23 mouse cellular contexts compared by ENCODE assay signal in genomic region chr1:188910656-188911055, GRCm38 (mm10).
DNase-seq lines count a peak whose midpoint lies in the region; ATAC-seq and TF ChIP-seq lines count a peak whose summit lies in the region.
"Had no signal": no experiment of that assay in that cellular context is flagged by ENCODE, and none has a peak within 500 bp of the region (broad histone marks: within the 10 kb centered on the region; RNA-seq: fewer than 3 reads in every experiment).

No protein-coding gene starts in this region.

- H3K27me3 ChIP-seq in embryonic facial prominence, embryonic 12.5 days = no peaks in the 10 kb centered on the region
- H3K27me3 ChIP-seq in embryonic facial prominence, embryonic 10.5 days (replicated peaks; ENCODE audit: low read depth, poor library complexity, severe bottlenecking) = no peaks in the 10 kb centered on the region
- no peaks in the 10 kb centered on the region for H3K27me3 ChIP-seq in liver, embryonic 15.5 days
- H3K27me3 ChIP-seq in thymus, adult 2 months (ENCODE audit: control insufficient read depth, insufficient read depth, low read length) = no peaks in the 10 kb centered on the region
- H3K27me3 ChIP-seq: CH12.LX, Patski had no signal

- no peaks in the 10 kb centered on the region for H3K36me3 ChIP-seq in embryonic facial prominence, embryonic 12.5 days
- no peaks in the 10 kb centered on the region for H3K36me3 ChIP-seq in embryonic facial prominence, embryonic 10.5 days (replicated peaks)
- no peaks in the 10 kb centered on the region for H3K36me3 ChIP-seq in liver, embryonic 15.5 days (replicated peaks)
- H3K36me3 ChIP-seq in thymus, adult 2 months (ENCODE audit: control insufficient read depth, insufficient read depth, low read length) = no peaks in the 10 kb centered on the region
- H3K36me3 ChIP-seq: G1E had no signal

- H3K4me3 ChIP-seq in embryonic facial prominence, embryonic 12.5 days = no peak overlapping the region
- H3K4me3 ChIP-seq in embryonic facial prominence, embryonic 10.5 days = no peak overlapping the region
- H3K4me3 ChIP-seq in liver, embryonic 15.5 days (replicated peaks) = no peak overlapping the region
- no peak overlapping the region for H3K4me3 ChIP-seq in thymus, adult 2 months (ENCODE audit: control insufficient read depth, insufficient read depth, low read length)

- TF ChIP-seq POLR2A in thymus, adult 2 months (IDR thresholded peaks at IDR 0.05; ENCODE audit: control insufficient read depth, extremely low read depth, insufficient read depth, low read length, poor library complexity) = no peak

- WGBS in embryonic facial prominence, embryonic 12.5 days = 88% methylated on average over 11 of the region's 11 CpGs
- WGBS in embryonic facial prominence, embryonic 10.5 days = 93% methylated on average over 11 of the region's 11 CpGs
- WGBS in liver, embryonic 15.5 days (ENCODE audit: insufficient replicate concordance) = 75% methylated on average over 11 of the region's 11 CpGs
- WGBS in thymus, adult 2 months = 90% methylated on average over 11 of the region's 11 CpGs

- H3K4me1 ChIP-seq in embryonic facial prominence, embryonic 12.5 days = no peaks in the 10 kb centered on the region
- H3K4me1 ChIP-seq in embryonic facial prominence, embryonic 10.5 days = peaks cover 4% of the 10 kb centered on the region
- no peaks in the 10 kb centered on the region for H3K4me1 ChIP-seq in liver, embryonic 15.5 days (replicated peaks)
- no peaks in the 10 kb centered on the region for H3K4me1 ChIP-seq in thymus, adult 2 months (replicated peaks; ENCODE audit: control insufficient read depth, insufficient read depth, low read length)

- H3K27ac ChIP-seq in embryonic facial prominence, embryonic 12.5 days = no peak overlapping the region
- H3K27ac ChIP-seq in embryonic facial prominence, embryonic 10.5 days (replicated peaks) = no peak overlapping the region
- no peak overlapping the region for H3K27ac ChIP-seq in liver, embryonic 15.5 days (replicated peaks)
- H3K27ac ChIP-seq in thymus, adult 2 months (ENCODE audit: control insufficient read depth, insufficient read depth, low read length) = no peak overlapping the region

- DNase-seq in embryonic facial prominence, embryonic 10.5 days (ENCODE audit: low spot score) = no peak
- DNase-seq in heart, adult 11 months = peak; percentile 61
- no peak for DNase-seq in heart, adult 8-10 months (ENCODE audit: low spot score)
- DNase-seq in liver (no peak), R1 (ENCODE audit: low read depth, low spot score) (peak; percentile 3)
- no peak for DNase-seq in thymus, adult 2 months
- DNase-seq: adrenal gland, adult 2 months; adrenal gland, adult 8-10 months; adrenal gland, postnatal 10 days; adrenal gland, postnatal 14 days; adrenal gland, postnatal 25 days; adrenal gland, postnatal 36 days; B cell, adult 2 months; cerebellum, adult 11 months; cerebellum, adult 11-12 months; cerebellum, adult 18-20 months had no signal

- no peak overlapping the region for H3K4me2 ChIP-seq in embryonic facial prominence, embryonic 12.5 days (replicated peaks)
- no peak overlapping the region for H3K4me2 ChIP-seq in liver, embryonic 15.5 days

- no peak overlapping the region for H3K9ac ChIP-seq in embryonic facial prominence, embryonic 12.5 days
- no peak overlapping the region for H3K9ac ChIP-seq in liver, embryonic 15.5 days

- H3K9me3 ChIP-seq in embryonic facial prominence, embryonic 12.5 days = no peaks in the 10 kb centered on the region
- no peaks in the 10 kb centered on the region for H3K9me3 ChIP-seq in embryonic facial prominence, embryonic 10.5 days
- no peaks in the 10 kb centered on the region for H3K9me3 ChIP-seq in liver, embryonic 15.5 days (replicated peaks)

- 0 out of 2 replicates have a peak, but pooled peaks have one; percentile 52 for ATAC-seq in embryonic facial prominence, embryonic 12.5 days (ENCODE audit: insufficient number of reproducible peaks, insufficient read depth, low FRiP score, low TSS enrichment)
- ATAC-seq in liver, embryonic 15.5 days (ENCODE audit: insufficient read depth) = 0 out of 2 replicates have a peak, but pooled peaks have one; percentile 9
- ATAC-seq: activated CD4-positive, CD25-positive, alpha-beta regulatory T cell, adult 4 months; CD4-positive, CD25-positive, alpha-beta regulatory T cell, adult 4 months; Patski had no signal

- no peak for TF ChIP-seq CTCF in thymus, adult 2 months (IDR thresholded peaks at IDR 0.05; ENCODE audit: borderline replicate concordance, control insufficient read depth, extremely low read depth, insufficient read depth, low read length, poor library complexity)

Comparison
In these comparisons a context has a peak if more than half of its experiments do, and no peak if none do; other contexts are left out.
1. DNase-seq: peak in heart, adult 11 months (single experiment) and R1 (single experiment); none in embryonic facial prominence, embryonic 10.5 days (single experiment), heart, adult 8-10 months (single experiment), liver (single experiment) and thymus, adult 2 months (single experiment).